8 mouse cellular contexts compared by ENCODE assay signal in genomic region chr7:127572895-127573471, GRCm38 (mm10). TPM values are rescaled to one million over a fixed set of nuclear protein-coding genes. Genes with fewer than 3 reads are reported as not detected.
DNase-seq lines count a peak whose midpoint lies in the region; ATAC-seq and TF ChIP-seq lines count a peak whose summit lies in the region.

TSS of gene Phkg2 (plus strand) at chr7:127573340.

- peaks cover 27% of the 10 kb centered on the region for H3K4me1 ChIP-seq in forebrain, embryonic 13.5 days
- H3K4me1 ChIP-seq in liver, postnatal 0 days (ENCODE audit: insufficient read depth): peaks cover 18% of the 10 kb centered on the region
- H3K4me1 ChIP-seq in neural tube, embryonic 14.5 days (ENCODE audit: control insufficient read depth, insufficient read depth, low read length): peaks cover 17% of the 10 kb centered on the region

- peak within 1 kb of the TSS; percentile 60 for H3K27ac ChIP-seq in forebrain, embryonic 13.5 days
- H3K27ac ChIP-seq in liver, postnatal 0 days (ENCODE audit: low read depth): peak within 1 kb of the TSS; percentile 86
- peak within 1 kb of the TSS; percentile 71 for H3K27ac ChIP-seq in neural tube, embryonic 14.5 days (ENCODE audit: low read depth, low read length)

- peak within 1 kb of the TSS; percentile 84 for H3K4me3 ChIP-seq in forebrain, embryonic 13.5 days
- H3K4me3 ChIP-seq in liver, postnatal 0 days (ENCODE audit: low read depth, low read length): peak within 1 kb of the TSS; percentile 85
- H3K4me3 ChIP-seq in neural tube, embryonic 14.5 days (ENCODE audit: low read depth, low read length): peak within 1 kb of the TSS; percentile 63

- peak; percentile 61 for TF ChIP-seq EP300 in liver, postnatal 0 days (IDR thresholded peaks at IDR 0.05; ENCODE audit: low read depth)

- H3K9me3 ChIP-seq in forebrain, embryonic 13.5 days (replicated peaks): no peaks in the 10 kb centered on the region
- no peaks in the 10 kb centered on the region for H3K9me3 ChIP-seq in liver, postnatal 0 days (ENCODE audit: low read length)
- no peaks in the 10 kb centered on the region for H3K9me3 ChIP-seq in neural tube, embryonic 14.5 days (ENCODE audit: control insufficient read depth, low read length)

- peak within 1 kb of the TSS; percentile 91 for H3K9ac ChIP-seq in forebrain, embryonic 13.5 days
- H3K9ac ChIP-seq in liver, postnatal 0 days (replicated peaks): peak within 1 kb of the TSS; percentile 89
- peak within 1 kb of the TSS; percentile 61 for H3K9ac ChIP-seq in neural tube, embryonic 14.5 days (replicated peaks; ENCODE audit: low read depth, low read length)

- intact Hi-C loops in heart, postnatal 10 days (cut with DNase I): no loop called here

- peaks cover 24% of the 10 kb centered on the region for H3K36me3 ChIP-seq in forebrain, embryonic 13.5 days (ENCODE audit: poor library complexity, severe bottlenecking)
- H3K36me3 ChIP-seq in liver, postnatal 0 days (replicated peaks; ENCODE audit: insufficient read depth, low read length): peaks cover 14% of the 10 kb centered on the region
- H3K36me3 ChIP-seq in neural tube, embryonic 14.5 days (ENCODE audit: control insufficient read depth, insufficient read depth, low read length): peaks cover 7% of the 10 kb centered on the region; the same call in 1 of the 2 replicates

- ATAC-seq in cerebellum, adult (ENCODE audit: insufficient number of reproducible peaks, low FRiP score, low TSS enrichment): peak; percentile 97
- ATAC-seq in forebrain, embryonic 13.5 days: peak; percentile 98
- peak; percentile 97 for ATAC-seq in liver, postnatal 0 days
- peak; percentile 98 for ATAC-seq in neural tube, embryonic 14.5 days (ENCODE audit: low read depth)

- no peak for TF ChIP-seq CTCF in liver, postnatal 0 days (IDR thresholded peaks at IDR 0.05; ENCODE audit: low read depth)

- H3K4me2 ChIP-seq in forebrain, embryonic 13.5 days: peak within 1 kb of the TSS; percentile 98
- peak within 1 kb of the TSS; percentile 97 for H3K4me2 ChIP-seq in liver, postnatal 0 days (ENCODE audit: low read depth, low read length)
- peak within 1 kb of the TSS; percentile 87 for H3K4me2 ChIP-seq in neural tube, embryonic 14.5 days (ENCODE audit: low read depth, low read length)

- peak; percentile 99 for DNase-seq in ES-CJ7 (ENCODE audit: low read depth, low spot score)
- peak; percentile 96 to 97 for DNase-seq in heart, postnatal 10 days
- peak; percentile 99 for DNase-seq in large intestine, adult 2 months (ENCODE audit: low read depth, low spot score)
- DNase-seq in liver, postnatal 0 days: peak; percentile 90
- DNase-seq in testis, postnatal 10 days (ENCODE audit: low spot score): peak; percentile 87

- under 1% methylated on average over 17 of the region's 17 CpGs for WGBS in forebrain, embryonic 13.5 days
- WGBS in large intestine, adult 2 months: under 1% methylated on average over 17 of the region's 17 CpGs
- under 1% methylated on average over 17 of the region's 17 CpGs for WGBS in liver, postnatal 0 days (ENCODE audit: insufficient replicate concordance)
- WGBS in neural tube, embryonic 14.5 days: under 1% methylated on average over 17 of the region's 17 CpGs

- no peaks in the 10 kb centered on the region for H3K27me3 ChIP-seq in forebrain, embryonic 13.5 days
- no peaks in the 10 kb centered on the region for H3K27me3 ChIP-seq in liver, postnatal 0 days (ENCODE audit: insufficient read depth, low read length)
- no peaks in the 10 kb centered on the region for H3K27me3 ChIP-seq in neural tube, embryonic 14.5 days (ENCODE audit: control insufficient read depth, insufficient read depth, low read length)

RNA-seq across cellular contexts. Expression of gene Phkg2, which starts in this region (rescaled TPM):
- polyA plus RNA-seq in forebrain, embryonic 13.5 days (2015; fragmentation: Nextera tagmentation; extraction: Ambion mirVana): 58.6 and 63.4 TPM in 2 replicates
- 10 to 100 TPM; 21.0 to 21.1 TPM for total RNA-seq in heart, postnatal 10 days (2021)
- polyA plus RNA-seq in large intestine, adult 2 months (2012; rRNA removed): 47.2 and 62.7 TPM in 2 replicates
- polyA plus RNA-seq in liver, postnatal 0 days (2015; fragmentation: Nextera tagmentation; extraction: Ambion mirVana): 14.5 and 17.0 TPM in 2 replicates
- 62.1 and 69.6 TPM in 2 replicates for polyA plus RNA-seq in neural tube, embryonic 14.5 days (2014; fragmentation: Nextera tagmentation; extraction: Ambion mirVana)

Comparison
In these comparisons a context has a peak if more than half of its experiments do, and no peak if none do; other contexts are left out.
1. Peak in every context shown above with its lines: DNase-seq, ATAC-seq, H3K4me3 ChIP-seq and H3K27ac ChIP-seq.